Mouse (Mus musculus): ENCODE data around the gene Nrp2. TPM values are rescaled to one million over a fixed set of nuclear protein-coding genes. Genes with fewer than 3 reads are reported as not detected.

The Nrp2 gene
- polyA plus RNA-seq, 1 experiment, result 9.1 TPM

- Histone ChIP-seq H3K27ac (ENCODE audit: insufficient read depth, low read length) (no peak overlapping the region), H3K4me1 (ENCODE audit: control insufficient read depth, insufficient read depth, low read length) (no peaks in the 10 kb centered on the region), H3K4me3 (replicated peaks; ENCODE audit: insufficient read depth, low read depth, low read length) (no peak overlapping the region), H3K27me3 (ENCODE audit: control insufficient read depth, insufficient read depth, low read length) (no peaks in the 10 kb centered on the region)
- DNase-seq, result no peak
- no peak for TF ChIP-seq CTCF (IDR thresholded peaks at IDR 0.05; ENCODE audit: borderline replicate concordance, insufficient read depth, low read depth, low read length)
- TF ChIP-seq POLR2A (IDR thresholded peaks at IDR 0.05; ENCODE audit: borderline replicate concordance, insufficient read depth, low read length), result no peak
- WGBS, result 93% methylated on average over 4 of the region's 4 CpGs
Observed at GRCm38 (mm10) chr1:62853996-62854395, 150.9 kb downstream of the Nrp2 start.

- TF ChIP-seq POLR2A (IDR thresholded peaks at IDR 0.05; ENCODE audit: borderline replicate concordance, insufficient read depth, low read length), result no peak
- no peak for TF ChIP-seq CTCF (IDR thresholded peaks at IDR 0.05; ENCODE audit: borderline replicate concordance, insufficient read depth, low read depth, low read length)
- Histone ChIP-seq H3K27ac (ENCODE audit: insufficient read depth, low read length) (no peak overlapping the region), H3K27me3 (ENCODE audit: control insufficient read depth, insufficient read depth, low read length) (no peaks in the 10 kb centered on the region), H3K4me3 (replicated peaks; ENCODE audit: insufficient read depth, low read depth, low read length) (no peak overlapping the region), H3K4me1 (ENCODE audit: control insufficient read depth, insufficient read depth, low read length) (no peaks in the 10 kb centered on the region; the same call in 1 of the 2 replicates)
- no peak for DNase-seq
- WGBS, result 57% methylated on average over 2 of the region's 2 CpGs
Observed at GRCm38 (mm10) chr1:62859098-62859497, 156.0 kb downstream of the Nrp2 start.

GRCm38 (mm10) chr1:62859556-62860300, 156.6 kb downstream of the Nrp2 start:
- Histone ChIP-seq H3K4me1 (ENCODE audit: control insufficient read depth, insufficient read depth, low read length) (no peaks in the 10 kb centered on the region; the same call in 1 of the 2 replicates), H3K27me3 (ENCODE audit: control insufficient read depth, insufficient read depth, low read length) (no peaks in the 10 kb centered on the region), H3K27ac (ENCODE audit: insufficient read depth, low read length) (no peak overlapping the region), H3K4me3 (replicated peaks; ENCODE audit: insufficient read depth, low read depth, low read length) (no peak overlapping the region)
- 53% methylated on average over 9 of the region's 9 CpGs for WGBS
- TF ChIP-seq CTCF (IDR thresholded peaks at IDR 0.05; ENCODE audit: borderline replicate concordance, insufficient read depth, low read depth, low read length) (no peak), POLR2A (IDR thresholded peaks at IDR 0.05; ENCODE audit: borderline replicate concordance, insufficient read depth, low read length) (no peak)
- DNase-seq, result no peak

- Histone ChIP-seq H3K4me3 (replicated peaks; ENCODE audit: insufficient read depth, low read depth, low read length) (no peak overlapping the region), H3K27me3 (ENCODE audit: control insufficient read depth, insufficient read depth, low read length) (no peaks in the 10 kb centered on the region), H3K27ac (ENCODE audit: insufficient read depth, low read length) (no peak overlapping the region), H3K4me1 (ENCODE audit: control insufficient read depth, insufficient read depth, low read length) (no peaks in the 10 kb centered on the region; the same call in 1 of the 2 replicates)
- TF ChIP-seq POLR2A (IDR thresholded peaks at IDR 0.05; ENCODE audit: borderline replicate concordance, insufficient read depth, low read length) (no peak), CTCF (IDR thresholded peaks at IDR 0.05; ENCODE audit: borderline replicate concordance, insufficient read depth, low read depth, low read length) (no peak)
- no peak for DNase-seq
- 44% methylated on average over 5 of the region's 5 CpGs for WGBS
Observed at GRCm38 (mm10) chr1:62860327-62860726, 157.2 kb downstream of the Nrp2 start.

- no peaks in the 10 kb centered on the region for H3K27me3 ChIP-seq (ENCODE audit: control insufficient read depth, insufficient read depth, low read length)
- no peak for DNase-seq
- no peak overlapping the region for H3K27ac ChIP-seq (ENCODE audit: insufficient read depth, low read length)
- 34% methylated on average over 5 of the region's 5 CpGs for WGBS
- no peaks in the 10 kb centered on the region; the same call in 1 of the 2 replicates for H3K4me1 ChIP-seq (ENCODE audit: control insufficient read depth, insufficient read depth, low read length)
- TF ChIP-seq POLR2A (IDR thresholded peaks at IDR 0.05; ENCODE audit: borderline replicate concordance, insufficient read depth, low read length), result no peak
- no peak for TF ChIP-seq CTCF (IDR thresholded peaks at IDR 0.05; ENCODE audit: borderline replicate concordance, insufficient read depth, low read depth, low read length)
- no peak overlapping the region for H3K4me3 ChIP-seq (replicated peaks; ENCODE audit: insufficient read depth, low read depth, low read length)
Observed at GRCm38 (mm10) chr1:62860788-62861187, 157.7 kb downstream of the Nrp2 start.

Measured in cerebellum, adult 2 months (tissue).